Mouse (Mus musculus): ENCODE data around the gene Ntpcr.

DNA sequence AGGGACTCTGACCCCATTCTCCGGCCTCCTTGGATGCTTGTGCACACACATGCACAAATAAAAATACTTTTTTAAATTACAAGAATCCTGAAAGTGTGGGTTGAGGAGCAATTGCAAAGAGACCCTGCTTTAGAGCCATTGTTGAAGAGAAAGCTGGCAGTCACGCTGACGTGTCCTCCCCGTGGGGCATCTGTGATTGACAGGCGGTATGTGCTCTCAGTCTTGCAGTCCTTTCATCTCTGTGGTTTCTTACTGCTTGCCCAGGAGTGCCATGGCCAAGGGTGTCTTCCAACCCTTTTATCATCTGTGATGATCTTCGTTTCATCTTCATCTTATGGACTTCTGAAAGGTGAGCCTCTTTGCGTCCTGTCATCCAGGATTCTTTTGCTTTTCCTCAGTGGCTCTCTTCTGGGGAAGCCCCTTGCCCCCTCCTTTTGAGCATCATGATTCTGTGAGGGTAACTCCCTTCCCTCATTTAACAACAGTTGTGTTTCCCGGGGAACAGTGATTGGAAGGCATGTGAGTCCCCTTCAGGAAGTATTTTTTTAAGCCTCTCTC, 48.8 kb upstream of the Ntpcr start:
- no peak for TF ChIP-seq CTCF (IDR thresholded peaks at IDR 0.05; ENCODE audit: insufficient read depth, low read depth, low read length)
- TF ChIP-seq POLR2A (IDR thresholded peaks at IDR 0.05; ENCODE audit: insufficient read depth, low read depth, low read length), result no peak
